Mouse (Mus musculus): ENCODE data around the gene Ldha.

The Ldha gene

GRCm38 (mm10) chr7:46838104-46838671 lies 3.1 kb upstream of the Ldha start:
- peak; percentile 18 for DNase-seq (ENCODE audit: low read depth, low spot score)

- DNase-seq (ENCODE audit: low read depth, low spot score), result peak; percentile 21
Observed at GRCm38 (mm10) chr7:46838891-46839302, 2.4 kb upstream of the Ldha start.

DNA sequence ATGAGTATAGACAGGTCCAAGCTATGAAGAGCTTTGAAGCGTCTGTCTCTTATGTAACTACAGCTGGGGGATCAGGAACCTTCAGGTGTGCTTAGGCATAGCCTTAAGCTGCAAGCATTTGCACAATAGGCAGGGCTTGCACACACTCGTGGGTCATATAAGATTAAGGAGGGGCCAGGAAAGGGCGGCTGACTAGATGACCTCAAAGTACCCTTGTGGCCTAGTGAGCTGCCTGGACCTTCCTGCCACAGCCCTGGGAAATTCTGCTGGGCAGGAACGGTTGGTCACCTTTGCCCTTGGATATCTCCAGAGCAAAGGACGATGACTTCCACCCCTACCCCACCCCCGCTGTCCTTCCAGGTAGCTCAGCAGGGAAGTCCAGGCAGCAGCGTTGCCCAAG lies 1.8 kb upstream of the Ldha start:
- no peak for DNase-seq (ENCODE audit: low read depth, low spot score)

GRCm38 (mm10) chr7:46839861-46840260 lies 1.4 kb upstream of the Ldha start:
- DNase-seq (ENCODE audit: low read depth, low spot score), result no peak

GRCm38 (mm10) chr7:46840326-46840725 lies 949 bp upstream of the Ldha start:
- DNase-seq (ENCODE audit: low read depth, low spot score), result no peak

- no peak for DNase-seq (ENCODE audit: low read depth, low spot score)
Observed at GRCm38 (mm10) chr7:46842278-46842677, 1.0 kb downstream of the Ldha start.

DNA sequence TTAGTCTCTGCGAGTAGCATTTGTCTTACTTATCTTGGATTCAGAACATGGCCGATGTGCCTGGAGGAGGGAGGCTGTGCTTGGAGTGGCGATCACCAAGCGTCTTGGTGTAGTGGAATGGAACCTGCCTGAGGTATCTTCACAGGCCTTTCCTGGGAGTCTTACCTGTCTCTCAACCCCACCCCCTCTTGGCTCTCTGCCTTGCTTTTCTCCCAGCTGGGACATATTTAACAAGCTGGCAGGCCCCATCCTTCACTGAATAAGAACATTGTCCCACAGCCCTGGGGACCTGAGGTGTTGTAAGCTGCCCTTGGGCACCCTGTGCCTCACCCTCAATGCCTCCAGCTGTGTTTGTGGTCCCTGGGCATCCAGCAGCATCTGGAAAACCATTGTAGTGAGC lies 2.3 kb downstream of the Ldha start:
- no peak for DNase-seq (ENCODE audit: low read depth, low spot score)

- peak; percentile 92 for DNase-seq (ENCODE audit: low read depth, low spot score)
Observed at GRCm38 (mm10) chr7:46845211-46845977, 4.1 kb downstream of the Ldha start.

GRCm38 (mm10) chr7:46845978-46846485 lies 4.8 kb downstream of the Ldha start:
- peak; percentile 25 for DNase-seq (ENCODE audit: low read depth, low spot score)

- peak; percentile 83 for DNase-seq (ENCODE audit: low read depth, low spot score)
Observed at GRCm38 (mm10) chr7:46846486-46847244, 5.4 kb downstream of the Ldha start.

DNA sequence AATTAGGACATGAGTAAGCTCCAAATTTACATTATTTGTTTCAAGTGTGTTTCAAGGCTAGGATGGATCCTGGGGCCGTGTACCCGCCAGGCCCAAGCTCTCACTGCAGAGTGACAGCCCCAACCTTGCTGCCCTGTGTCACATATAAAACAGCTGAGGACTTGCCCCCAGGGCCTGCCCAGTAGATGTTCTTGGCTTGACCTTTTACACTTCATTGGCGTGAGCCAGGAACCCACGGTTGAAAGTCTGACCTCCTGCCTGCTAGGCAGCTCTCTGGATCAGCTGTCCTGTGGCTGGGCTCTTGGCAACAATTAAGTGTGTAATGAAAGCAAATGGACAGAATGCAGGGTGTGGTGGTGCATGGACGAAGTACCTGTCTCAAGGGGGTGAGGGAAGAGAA lies 8.0 kb downstream of the Ldha start:
- no peak for DNase-seq (ENCODE audit: low read depth, low spot score)

GRCm38 (mm10) chr7:46851026-46851425 lies 9.8 kb downstream of the Ldha start:
- DNase-seq (ENCODE audit: low read depth, low spot score), result no peak

DNA sequence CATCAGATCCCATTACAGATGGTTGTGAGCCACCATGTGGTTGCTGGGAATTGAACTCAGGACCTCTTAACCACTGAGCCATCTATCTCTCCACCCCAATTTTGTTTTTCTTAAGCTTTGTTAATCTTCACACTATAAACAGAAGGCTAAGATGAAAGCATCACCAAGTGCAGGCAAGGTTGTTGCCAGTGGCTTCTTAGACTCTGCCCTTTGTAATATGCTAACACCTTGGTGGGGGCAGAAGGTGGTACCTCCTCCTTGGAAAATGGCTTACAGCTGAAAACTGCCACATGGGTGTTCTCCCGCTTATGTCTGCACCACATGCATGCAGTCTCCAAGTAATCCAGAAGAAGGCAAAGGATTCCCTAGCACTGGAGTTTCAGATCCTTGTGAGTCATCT lies 11.4 kb downstream of the Ldha start:
- DNase-seq (ENCODE audit: low read depth, low spot score), result no peak

GRCm38 (mm10) chr7:46853365-46853764 lies 12.1 kb downstream of the Ldha start:
- no peak for DNase-seq (ENCODE audit: low read depth, low spot score)

- DNase-seq (ENCODE audit: low read depth, low spot score), result no peak
Observed at GRCm38 (mm10) chr7:46855866-46856560, 14.7 kb downstream of the Ldha start.

DNA sequence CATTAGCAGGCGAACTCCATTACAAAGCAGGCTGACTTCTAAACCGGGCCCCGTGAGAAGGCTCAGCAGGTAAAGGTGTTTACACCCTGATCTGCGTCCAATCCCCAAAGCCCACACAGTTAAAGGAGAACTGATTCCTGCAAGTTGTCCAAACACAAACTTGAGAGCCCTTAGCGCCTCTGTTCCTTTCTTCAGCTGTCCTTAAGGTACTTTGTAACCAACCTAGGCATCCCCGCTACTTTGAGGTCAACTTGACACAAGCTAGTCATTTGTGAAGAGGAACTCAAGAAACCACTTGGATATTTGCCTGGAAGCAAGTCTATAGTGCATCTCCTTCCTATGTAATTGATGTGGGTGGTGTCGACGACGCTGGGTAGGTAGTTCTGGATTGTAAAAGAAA lies 16.2 kb downstream of the Ldha start:
- DNase-seq (ENCODE audit: low read depth, low spot score), result no peak

DNA sequence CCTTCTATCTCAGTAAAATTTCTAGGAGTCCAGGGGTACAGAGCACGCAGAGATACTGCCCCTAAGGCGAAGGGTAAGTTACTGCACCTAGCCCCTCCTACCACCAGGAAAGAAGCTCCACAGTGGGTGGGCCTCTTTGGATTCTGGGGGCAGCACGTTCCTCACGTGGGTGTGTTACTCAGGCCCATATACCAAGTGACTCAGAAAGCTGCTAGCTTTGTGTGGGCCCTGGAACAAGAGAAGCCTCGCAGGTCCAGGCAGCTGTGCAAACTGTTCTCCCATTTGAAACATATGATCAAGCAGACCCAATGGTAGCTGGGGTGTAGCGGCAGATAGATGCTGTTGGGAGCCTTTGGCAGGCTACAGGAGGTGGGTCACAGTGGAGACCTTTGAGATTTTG lies 17.8 kb downstream of the Ldha start:
- DNase-seq (ENCODE audit: low read depth, low spot score), result no peak

- DNase-seq (ENCODE audit: low read depth, low spot score), result no peak
Observed at GRCm38 (mm10) chr7:46860996-46861395, 19.7 kb downstream of the Ldha start, which contains the start of gene Ldhc. Gene Ldhc (plus strand): TSS chr7:46861203.

GRCm38 (mm10) chr7:46871988-46872387 lies 30.7 kb downstream of the Ldha start:
- DNase-seq (ENCODE audit: low read depth, low spot score), result no peak

- no peak for DNase-seq (ENCODE audit: low read depth, low spot score)
Observed at GRCm38 (mm10) chr7:46876841-46877240, 35.6 kb downstream of the Ldha start.

- DNase-seq (ENCODE audit: low read depth, low spot score), result no peak
Observed at GRCm38 (mm10) chr7:46877255-46877654, 36.0 kb downstream of the Ldha start.

DNA sequence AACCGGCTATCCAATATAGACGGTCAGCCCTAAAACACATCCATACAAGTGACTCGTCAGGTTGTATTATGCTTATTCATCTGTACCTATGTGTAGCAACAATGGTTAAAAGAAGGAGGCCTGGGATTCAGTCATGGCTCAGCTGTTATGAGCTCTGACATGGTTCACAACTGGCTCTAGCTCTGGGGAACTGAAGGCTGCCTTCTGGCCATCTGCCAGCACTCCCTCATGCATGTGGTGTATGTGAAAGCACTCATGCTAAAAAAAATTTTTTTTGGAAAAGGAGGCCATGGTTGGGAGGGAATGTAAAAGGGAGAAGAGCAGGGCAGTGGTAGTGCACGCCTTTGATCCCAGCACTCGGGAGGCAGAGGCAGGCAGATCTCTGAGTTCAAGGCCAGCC lies 38.6 kb downstream of the Ldha start:
- no peak for DNase-seq (ENCODE audit: low read depth, low spot score)
